Mouse (Mus musculus) gastrocnemius, postnatal 4 days (tissue): ENCODE measurements at regions not wholly inside any gene's neighbourhood (a gene's known extent, or its start where the extent isn't known, plus 50 kb on each side); places are given as distances from the start of the nearest gene placed in this dataset.

Experiments
- DNase-seq, 2 experiments: peaks; one replicate each; pipeline ENCODE4 v3.0.0; 2021 to 2022; ENCODE audit warnings: low spot score in 2 of 2, mixed read lengths in 2 of 2

- no peak for DNase-seq
These were observed 263.5 kb upstream of the Ptger4 start for GRCm38 (mm10) chr15:5507545-5507913.

DNA sequence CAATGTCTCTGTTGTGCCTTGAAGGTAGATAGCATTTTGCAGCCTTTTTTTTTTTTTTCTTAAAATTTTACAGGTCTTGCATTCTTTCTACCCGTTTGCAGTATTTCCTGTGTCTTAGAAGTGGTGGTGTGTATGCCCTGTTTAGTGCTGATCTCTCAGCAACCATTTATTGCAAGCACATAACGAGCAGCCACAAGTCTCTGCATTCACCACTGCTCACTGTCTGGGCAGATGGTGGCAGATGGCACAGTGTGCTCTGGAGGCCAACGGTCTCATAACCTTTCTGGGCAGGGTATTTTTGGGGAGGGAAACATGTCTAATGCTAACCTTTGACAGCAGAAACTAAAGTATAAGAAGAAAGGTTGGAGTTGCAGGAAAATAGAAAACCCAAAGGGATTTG, 266.1 kb upstream of the Ptger4 start:
- no peak for DNase-seq

DNA sequence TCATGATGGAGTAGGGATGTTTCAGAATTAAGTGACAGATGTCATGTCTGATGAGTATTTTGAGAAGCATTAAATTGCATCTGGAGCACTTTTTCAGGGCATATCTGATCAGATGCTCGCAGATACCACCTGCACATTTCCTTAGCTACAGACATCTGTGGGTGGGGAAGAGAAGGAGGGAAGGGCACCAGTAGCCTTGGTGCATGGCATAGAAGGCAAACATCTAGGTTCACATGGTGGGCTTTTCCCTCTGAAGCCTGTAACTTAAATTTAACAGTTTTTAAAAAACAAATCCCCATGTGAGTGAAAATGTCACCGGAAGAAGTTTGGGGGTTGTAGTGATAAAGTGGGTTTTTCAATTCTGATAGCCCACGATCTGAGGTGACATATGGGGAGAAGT, 267.1 kb upstream of the Ptger4 start:
- no peak for DNase-seq

GRCm38 (mm10) chr15:5512546-5512945, 268.6 kb upstream of the Ptger4 start:
- DNase-seq, result no peak

DNA sequence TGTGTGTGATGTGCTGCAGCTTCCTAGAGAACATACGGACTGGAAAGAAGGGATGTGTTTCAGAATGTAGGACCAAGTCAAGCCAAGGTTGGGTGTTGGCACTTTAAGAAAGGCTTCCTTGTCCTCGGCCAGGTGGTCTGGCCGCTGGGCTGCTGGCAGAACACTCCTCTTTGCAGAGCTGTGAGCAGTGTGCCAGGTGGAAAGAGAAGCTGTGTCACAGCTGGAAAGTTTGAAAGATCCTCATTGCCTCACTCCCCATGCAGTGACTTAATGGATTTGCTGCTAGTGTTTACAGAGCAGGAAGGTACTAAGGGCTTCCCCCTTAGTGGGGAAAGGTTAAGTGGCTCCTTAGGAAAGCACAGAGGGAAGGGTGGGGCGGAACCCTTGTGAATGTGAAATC, 269.2 kb upstream of the Ptger4 start:
- no peak for DNase-seq

- DNase-seq, result no peak
These were observed 270.2 kb upstream of the Ptger4 start for GRCm38 (mm10) chr15:5514217-5514616.

DNA sequence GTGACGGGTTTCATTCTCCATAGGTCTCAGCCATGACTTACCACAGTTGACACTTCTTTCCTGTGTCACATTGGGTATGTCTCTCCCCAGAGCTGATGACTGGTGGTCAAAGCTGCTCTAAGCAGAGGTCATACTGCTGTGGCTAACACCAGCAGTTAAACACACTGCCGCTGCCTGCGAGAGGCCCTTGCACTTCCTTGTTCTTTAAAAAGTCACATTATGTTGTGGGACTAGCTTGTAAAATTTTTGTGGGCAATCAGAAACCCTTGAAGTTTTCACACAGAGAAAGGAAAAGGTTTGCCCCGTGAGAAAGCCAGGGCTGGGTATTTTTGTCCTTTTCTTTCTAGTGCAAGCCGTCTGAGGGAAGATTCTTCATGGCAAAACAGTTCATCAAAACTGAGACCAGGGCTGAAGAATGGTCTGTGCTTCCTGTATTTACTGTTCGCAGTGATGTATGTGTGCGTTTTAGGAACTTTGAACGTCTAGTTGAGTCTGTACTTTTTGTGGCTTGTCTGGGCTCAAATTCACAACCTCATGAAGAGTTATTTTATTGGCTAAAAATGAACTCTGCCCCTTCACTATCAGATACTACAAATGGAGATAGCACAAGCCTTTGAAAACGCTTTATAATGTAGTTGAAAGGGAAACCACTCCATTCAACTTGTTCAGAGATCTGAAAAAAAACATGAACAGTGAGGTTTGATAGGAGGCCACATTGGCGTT, 273.4 kb upstream of the Ptger4 start:
- no peak for DNase-seq

DNA sequence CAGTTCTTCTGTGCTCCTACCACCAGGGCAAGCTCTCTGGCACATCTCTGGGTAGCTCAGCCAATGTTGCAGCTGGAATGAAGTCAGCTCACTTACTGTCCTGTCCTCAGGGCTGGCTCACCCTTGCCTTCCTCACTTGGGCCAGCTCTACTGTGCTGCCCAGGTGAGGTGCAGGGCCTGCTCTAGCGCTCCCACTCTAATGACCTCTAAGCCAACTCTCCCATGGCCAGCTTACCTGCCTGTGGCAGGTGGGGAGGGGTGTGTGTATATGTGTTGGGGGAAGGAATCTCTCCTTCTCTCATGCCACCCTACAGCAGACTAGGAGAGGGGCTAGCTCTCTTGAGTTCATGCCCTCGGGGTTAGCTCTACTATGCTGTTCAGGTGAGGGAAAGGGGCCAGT, 275.6 kb upstream of the Ptger4 start:
- no peak for DNase-seq

- no peak for DNase-seq
These were observed 276.0 kb upstream of the Ptger4 start for GRCm38 (mm10) chr15:5519997-5520396.

- no peak for DNase-seq
These were observed 284.6 kb upstream of the Ptger4 start for GRCm38 (mm10) chr15:5528619-5529018.

GRCm38 (mm10) chr15:5533656-5534055, 289.7 kb upstream of the Ptger4 start:
- no peak for DNase-seq

DNA sequence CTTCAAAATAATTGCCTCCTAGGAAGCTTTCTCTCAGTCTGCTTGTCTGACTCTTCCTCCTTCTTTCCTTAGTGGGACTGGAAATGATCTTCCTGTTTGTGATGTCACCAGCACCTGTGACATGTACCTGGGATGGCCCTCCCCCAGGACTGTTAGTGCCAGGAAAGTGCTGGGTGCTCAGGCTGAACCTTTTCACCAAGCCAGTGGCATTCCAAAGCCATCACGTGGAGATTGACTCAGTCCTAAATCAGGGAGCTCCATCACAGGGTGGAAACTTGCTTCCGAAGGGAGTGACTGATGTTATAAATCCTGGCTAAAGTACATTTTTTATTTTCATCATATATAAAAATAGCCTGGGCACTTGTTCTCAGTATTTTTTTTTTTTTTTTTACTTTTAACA, 293.4 kb upstream of the Ptger4 start:
- no peak for DNase-seq

- no peak for DNase-seq
These were observed 295.4 kb upstream of the Ptger4 start for GRCm38 (mm10) chr15:5539301-5539928.

DNA sequence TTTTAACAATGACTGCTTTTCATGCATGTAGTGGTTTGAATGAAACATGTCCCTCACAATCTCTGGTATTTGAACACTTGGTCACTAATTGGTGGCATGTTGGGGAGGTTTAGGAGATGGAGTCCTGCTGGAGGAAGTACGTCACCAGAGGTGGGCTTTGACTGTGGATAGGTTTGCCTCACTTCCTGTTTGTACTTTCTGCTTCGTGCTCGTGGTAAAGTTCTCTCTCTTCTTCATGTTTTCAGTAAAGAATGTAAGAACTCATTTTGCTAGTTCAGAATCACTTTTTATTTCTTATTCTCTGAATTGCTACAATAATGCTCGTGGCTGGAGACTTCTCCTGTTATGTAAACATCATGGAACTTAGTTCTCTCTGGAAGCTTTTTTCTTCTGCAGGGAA, 310.5 kb upstream of the Ptger4 start:
- no peak for DNase-seq

GRCm38 (mm10) chr15:5554926-5555325, 310.9 kb upstream of the Ptger4 start:
- no peak for DNase-seq

GRCm38 (mm10) chr15:5555381-5556066, 311.5 kb upstream of the Ptger4 start:
- DNase-seq, result no peak

DNA sequence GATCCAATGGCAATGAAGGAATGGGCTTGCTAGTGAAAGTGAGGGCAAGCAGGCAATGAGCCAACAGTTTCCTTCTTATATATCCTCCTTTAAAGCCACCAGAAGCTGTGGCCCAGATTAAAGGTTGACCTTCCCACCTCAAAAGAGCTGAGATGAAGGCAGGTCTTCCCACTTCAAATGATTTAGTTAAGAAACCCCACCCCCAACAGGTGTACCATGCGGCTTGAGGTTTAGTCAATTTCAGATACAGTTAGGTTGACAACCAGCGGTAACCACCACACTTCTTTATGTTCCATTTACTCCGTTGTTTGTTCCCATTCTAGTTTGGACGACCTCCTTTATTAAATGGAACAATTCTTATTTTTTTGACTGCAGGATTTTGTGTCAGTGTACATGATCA, 317.8 kb upstream of the Ptger4 start:
- DNase-seq, result no peak

- DNase-seq, result no peak
These were observed 330.4 kb upstream of the Ptger4 start for GRCm38 (mm10) chr15:5574366-5574765.

GRCm38 (mm10) chr15:5579559-5579958, 335.6 kb upstream of the Ptger4 start:
- DNase-seq, result no peak

DNA sequence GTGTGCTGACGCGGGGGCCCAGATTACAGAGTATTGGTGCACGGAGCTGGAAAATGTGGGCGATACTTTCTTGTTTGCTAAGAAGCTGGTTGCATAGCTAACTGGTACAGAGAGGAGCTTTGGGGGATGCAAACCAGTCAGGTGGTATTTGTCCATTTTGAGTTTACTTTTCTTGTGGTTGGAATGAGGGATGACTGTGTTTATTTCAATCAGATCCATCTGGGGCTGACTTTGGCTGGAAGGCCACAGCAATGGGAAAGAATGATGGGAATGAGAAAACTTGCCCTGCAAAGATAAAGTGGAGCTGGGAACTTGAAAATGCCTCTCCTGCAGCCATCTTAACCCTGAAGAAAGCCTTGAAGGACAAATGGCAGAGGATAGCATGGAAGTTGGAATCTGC, 336.4 kb upstream of the Ptger4 start:
- no peak for DNase-seq

DNA sequence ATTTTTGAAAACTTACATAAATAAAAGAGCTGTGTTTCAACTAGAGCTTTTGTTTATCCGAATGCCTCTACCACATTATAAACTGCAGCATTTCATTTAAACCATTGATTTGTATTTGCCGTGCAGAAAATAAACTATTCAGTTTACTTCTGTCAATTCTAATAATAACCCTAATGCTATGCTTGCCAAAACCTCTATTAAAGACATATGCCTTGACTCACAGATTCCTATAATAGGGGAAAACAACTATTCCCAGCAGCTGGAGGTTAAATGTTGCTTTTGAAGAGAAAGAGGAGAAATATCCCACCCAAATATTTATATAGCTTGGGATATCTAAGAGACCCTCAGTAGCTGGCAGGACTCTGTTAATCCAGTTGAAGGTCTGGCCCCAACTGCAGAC, 340.4 kb upstream of the Ptger4 start:
- no peak for DNase-seq

DNA sequence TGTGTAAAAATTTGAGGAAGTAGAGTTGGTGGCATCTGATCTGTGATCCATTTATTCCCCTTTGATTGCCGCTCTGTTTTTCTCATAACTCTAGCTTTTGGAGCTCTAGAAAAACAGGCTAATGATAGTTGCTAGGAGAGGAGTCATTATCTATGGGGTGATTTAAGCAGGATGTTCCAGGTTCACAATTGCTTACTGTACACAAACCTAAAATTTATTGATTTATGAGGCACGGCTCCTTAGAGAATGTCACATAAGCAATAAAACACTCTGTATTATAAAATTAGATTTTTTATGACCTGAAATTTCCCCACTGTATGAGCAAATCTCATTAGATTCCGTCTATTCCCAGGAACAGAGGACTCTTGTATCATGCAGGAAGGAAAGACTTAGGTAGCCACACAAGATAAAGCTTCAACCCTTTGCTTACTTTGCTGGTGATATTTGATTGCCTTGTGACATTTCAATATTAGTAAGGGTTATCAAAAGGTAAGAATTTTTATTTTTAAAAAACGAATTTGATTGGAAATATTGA, 360.8 kb upstream of the Ptger4 start:
- no peak for DNase-seq
